Mouse (Mus musculus) urinary bladder, postnatal 4 days (tissue): ENCODE results near the gene Acox1.
A peak's percentile ranks its signal among the peaks of the same experiment; 100 is the strongest.

ENCODE experiments used
- DNase-seq, 2 experiments: peaks; one replicate each; pipeline ENCODE4 v3.0.0; 2021 to 2022; ENCODE audit warnings: low spot score in 2 of 2

The Acox1 gene

GRCm38 (mm10) chr11:116129993-116130487, 68.8 kb downstream of the Acox1 start:
- DNase-seq = no peak

GRCm38 (mm10) chr11:116129091-116129790, 69.6 kb downstream of the Acox1 start:
- DNase-seq = no peak

GRCm38 (mm10) chr11:116127986-116128385, 70.9 kb downstream of the Acox1 start:
- peak in 1 of 2 experiments; percentile 53 for DNase-seq

GRCm38 (mm10) chr11:116127156-116127980, 71.5 kb downstream of the Acox1 start, which contains the start of gene Trim47:
TSS of gene Trim47 (minus strand) at chr11:116127210.
- peak; percentile 91 for DNase-seq

- DNase-seq = no peak
Measured at GRCm38 (mm10) chr11:116126261-116126660, 72.6 kb downstream of the Acox1 start.
